Mouse (Mus musculus): ENCODE measurements around the gene Dlgap3. TPM values are rescaled to one million over a fixed set of nuclear protein-coding genes. Genes with fewer than 3 reads are reported as not detected.
A peak's percentile ranks its signal among the peaks of the same experiment; 100 is the strongest.

Gene Dlgap3
- polyA plus RNA-seq, 1 experiment, result not detected

DNA sequence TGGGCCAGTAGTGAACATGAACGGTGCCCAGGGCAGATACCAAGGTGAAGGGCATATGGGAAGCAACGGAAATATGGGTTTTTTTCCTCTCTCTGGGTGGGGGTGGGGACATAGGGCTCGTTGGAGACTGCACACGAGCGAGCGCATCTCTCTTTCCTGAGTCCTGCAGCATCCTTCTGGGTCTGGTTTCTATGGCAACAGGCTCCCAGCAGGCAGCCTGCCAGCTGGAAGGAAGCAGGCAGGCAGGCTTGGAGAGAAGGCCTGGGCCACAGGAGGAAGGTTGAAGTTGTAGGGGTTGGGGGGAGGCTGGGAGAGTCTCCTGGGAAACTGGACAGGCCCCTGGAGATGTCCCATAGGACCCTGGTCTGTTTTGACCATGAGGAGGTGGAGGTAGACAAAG, 63.0 kb downstream of the Dlgap3 start:
- TF ChIP-seq POLR2A (IDR thresholded peaks at IDR 0.05; ENCODE audit: low read depth, low read length) (no peak), CTCF (IDR thresholded peaks at IDR 0.05; ENCODE audit: borderline replicate concordance, insufficient read depth, low read length) (no peak)
- no peak overlapping the region for H3K27ac ChIP-seq (ENCODE audit: insufficient read depth, low read length)
- no peaks in the 10 kb centered on the region for H3K4me1 ChIP-seq (ENCODE audit: control insufficient read depth, insufficient read depth, low read length)
- no peak overlapping the region for H3K4me3 ChIP-seq (ENCODE audit: insufficient read depth, low read length)

- H3K27ac ChIP-seq (ENCODE audit: insufficient read depth, low read length), result no peak overlapping the region
- TF ChIP-seq POLR2A (IDR thresholded peaks at IDR 0.05; ENCODE audit: low read depth, low read length), result no peak
- TF ChIP-seq CTCF (IDR thresholded peaks at IDR 0.05; ENCODE audit: borderline replicate concordance, insufficient read depth, low read length), result no peak
- H3K4me3 ChIP-seq (ENCODE audit: insufficient read depth, low read length), result no peak overlapping the region
- no peaks in the 10 kb centered on the region for H3K4me1 ChIP-seq (ENCODE audit: control insufficient read depth, insufficient read depth, low read length)
These were observed 63.5 kb downstream of the Dlgap3 start for GRCm38 (mm10) chr4:127232551-127232950.

DNA sequence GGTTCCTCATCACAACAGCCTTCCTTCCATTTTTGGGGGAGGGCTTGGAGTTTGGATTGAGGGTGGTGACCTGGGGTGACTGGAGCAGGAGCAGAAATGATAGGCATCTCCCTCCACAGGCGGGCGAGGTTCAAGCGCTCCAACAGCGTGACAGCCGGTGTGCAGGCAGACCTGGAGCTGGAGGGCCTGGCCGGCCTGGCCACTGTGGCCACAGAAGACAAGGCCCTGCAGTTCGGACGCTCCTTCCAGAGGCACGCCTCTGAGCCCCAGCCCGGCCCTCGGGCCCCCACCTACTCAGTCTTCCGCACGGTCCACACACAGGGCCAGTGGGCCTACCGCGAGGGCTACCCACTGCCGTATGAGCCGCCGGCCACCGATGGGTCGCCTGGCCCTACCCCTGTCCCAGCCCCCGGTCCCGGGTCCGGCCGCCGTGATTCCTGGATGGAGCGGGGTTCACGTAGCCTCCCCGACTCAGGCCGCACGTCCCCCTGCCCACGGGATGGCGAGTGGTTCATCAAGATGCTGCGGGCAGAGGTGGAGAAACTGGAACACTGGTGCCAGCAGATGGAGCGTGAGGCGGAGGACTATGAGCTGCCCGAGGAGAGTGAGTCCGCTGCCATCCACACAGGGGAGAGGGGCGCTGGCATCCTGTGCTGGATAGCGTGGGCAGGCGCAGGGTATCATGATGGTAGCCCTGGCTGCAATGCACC, 64.6 kb downstream of the Dlgap3 start:
- TF ChIP-seq CTCF (IDR thresholded peaks at IDR 0.05; ENCODE audit: borderline replicate concordance, insufficient read depth, low read length) (no peak), POLR2A (IDR thresholded peaks at IDR 0.05; ENCODE audit: low read depth, low read length) (no peak)
- H3K4me3 ChIP-seq (ENCODE audit: insufficient read depth, low read length), result no peak overlapping the region
- no peaks in the 10 kb centered on the region for H3K4me1 ChIP-seq (ENCODE audit: control insufficient read depth, insufficient read depth, low read length)
- H3K27ac ChIP-seq (ENCODE audit: insufficient read depth, low read length), result no peak overlapping the region

- H3K4me3 ChIP-seq (ENCODE audit: insufficient read depth, low read length), result peak overlapping the region; percentile 42
- no peaks in the 10 kb centered on the region for H3K4me1 ChIP-seq (ENCODE audit: control insufficient read depth, insufficient read depth, low read length)
- TF ChIP-seq POLR2A (IDR thresholded peaks at IDR 0.05; ENCODE audit: low read depth, low read length), result no peak
- TF ChIP-seq CTCF (IDR thresholded peaks at IDR 0.05; ENCODE audit: borderline replicate concordance, insufficient read depth, low read length), result peak; percentile 33; the same call in 1 of the 2 replicates
- H3K27ac ChIP-seq (ENCODE audit: insufficient read depth, low read length), result no peak overlapping the region
These were observed 66.9 kb downstream of the Dlgap3 start for GRCm38 (mm10) chr4:127235742-127236487.

- Histone ChIP-seq H3K4me1 (ENCODE audit: control insufficient read depth, insufficient read depth, low read length) (no peaks in the 10 kb centered on the region), H3K4me3 (ENCODE audit: insufficient read depth, low read length) (peak overlapping the region; percentile 42), H3K27ac (ENCODE audit: insufficient read depth, low read length) (no peak overlapping the region)
- TF ChIP-seq POLR2A (IDR thresholded peaks at IDR 0.05; ENCODE audit: low read depth, low read length) (no peak), CTCF (IDR thresholded peaks at IDR 0.05; ENCODE audit: borderline replicate concordance, insufficient read depth, low read length) (no peak)
These were observed 67.6 kb downstream of the Dlgap3 start for GRCm38 (mm10) chr4:127236631-127237030.

DNA sequence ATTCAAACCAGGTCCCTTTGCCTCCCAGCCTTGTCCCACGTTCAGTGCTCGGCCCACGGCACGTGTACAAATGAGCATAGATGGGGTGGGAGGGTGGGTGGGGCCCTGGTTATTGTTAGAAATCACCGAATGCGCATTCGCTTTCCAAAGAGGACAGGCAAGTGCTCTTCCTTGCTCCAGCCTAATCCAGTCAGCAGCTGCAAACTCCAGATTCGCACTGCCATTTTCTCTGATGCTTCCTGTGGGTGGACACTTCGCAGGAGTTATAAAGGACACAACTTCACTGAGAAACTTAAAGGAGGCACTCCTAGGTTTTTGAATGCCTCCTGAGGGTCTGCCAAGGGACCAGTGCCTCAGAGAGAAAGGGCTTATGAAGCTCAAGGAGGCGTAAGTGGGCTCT, 68.3 kb downstream of the Dlgap3 start:
- Histone ChIP-seq H3K4me1 (ENCODE audit: control insufficient read depth, insufficient read depth, low read length) (no peaks in the 10 kb centered on the region), H3K4me3 (ENCODE audit: insufficient read depth, low read length) (no peak overlapping the region), H3K27ac (ENCODE audit: insufficient read depth, low read length) (no peak overlapping the region)
- no peak for TF ChIP-seq CTCF (IDR thresholded peaks at IDR 0.05; ENCODE audit: borderline replicate concordance, insufficient read depth, low read length)
- no peak for TF ChIP-seq POLR2A (IDR thresholded peaks at IDR 0.05; ENCODE audit: low read depth, low read length)

- Histone ChIP-seq H3K4me3 (ENCODE audit: insufficient read depth, low read length) (no peak overlapping the region), H3K27ac (ENCODE audit: insufficient read depth, low read length) (no peak overlapping the region), H3K4me1 (ENCODE audit: control insufficient read depth, insufficient read depth, low read length) (no peaks in the 10 kb centered on the region; the same call in 1 of the 2 replicates)
- TF ChIP-seq POLR2A (IDR thresholded peaks at IDR 0.05; ENCODE audit: low read depth, low read length), result no peak
- TF ChIP-seq CTCF (IDR thresholded peaks at IDR 0.05; ENCODE audit: borderline replicate concordance, insufficient read depth, low read length), result no peak
These were observed 73.7 kb downstream of the Dlgap3 start for GRCm38 (mm10) chr4:127242696-127243095.

GRCm38 (mm10) chr4:127243552-127243951, 74.5 kb downstream of the Dlgap3 start, which contains the start of gene Smim12:
Gene Smim12, plus strand, starts transcription at chr4:127243784.
- no peaks in the 10 kb centered on the region; the same call in 1 of the 2 replicates for H3K4me1 ChIP-seq (ENCODE audit: control insufficient read depth, insufficient read depth, low read length)
- H3K4me3 ChIP-seq (ENCODE audit: insufficient read depth, low read length), result peak within 1 kb of the TSS; percentile 88
- no peak within 1 kb of the TSS for H3K27ac ChIP-seq (ENCODE audit: insufficient read depth, low read length)
- TF ChIP-seq POLR2A (IDR thresholded peaks at IDR 0.05; ENCODE audit: low read depth, low read length), result peak; percentile 89
- peak; percentile 75; the same call in 1 of the 2 replicates for TF ChIP-seq CTCF (IDR thresholded peaks at IDR 0.05; ENCODE audit: borderline replicate concordance, insufficient read depth, low read length)

GRCm38 (mm10) chr4:127243953-127244352, 74.9 kb downstream of the Dlgap3 start:
- TF ChIP-seq POLR2A (IDR thresholded peaks at IDR 0.05; ENCODE audit: low read depth, low read length) (no peak), CTCF (IDR thresholded peaks at IDR 0.05; ENCODE audit: borderline replicate concordance, insufficient read depth, low read length) (no peak)
- H3K27ac ChIP-seq (ENCODE audit: insufficient read depth, low read length), result no peak overlapping the region
- no peaks in the 10 kb centered on the region; the same call in 1 of the 2 replicates for H3K4me1 ChIP-seq (ENCODE audit: control insufficient read depth, insufficient read depth, low read length)
- peak overlapping the region; percentile 88 for H3K4me3 ChIP-seq (ENCODE audit: insufficient read depth, low read length)

All from embryonic fibroblast, embryonic 13.5 days (primary cell).